Mouse (Mus musculus) limb, embryonic 13.5 days (tissue): ENCODE results near the gene Tas1r1. TPM values are rescaled to one million over a fixed set of nuclear protein-coding genes. Genes with fewer than 3 reads are reported as not detected.

ENCODE experiments used
- ATAC-seq: fragments of 200-750 bp; cut with Nextera tagmentation; 2 replicates; pipeline ENCODE4 v1.8.0; 2017; ENCODE audit warnings: low read depth, moderate number of reproducible peaks, moderate TSS enrichment; ENCODE audit not compliant: low FRiP score
- H3K27ac ChIP-seq: fragments of 300-500 bp; sonication (generic); 2 replicates; pipeline ENCODE4 v1.5.1; 2015; ENCODE audit warnings: inconsistent platforms, mild to moderate bottlenecking, moderate library complexity
- H3K27me3 ChIP-seq: fragments of 300-500 bp; sonication (generic); 2 replicates; pipeline ENCODE4 v1.6.1; 2015; ENCODE audit warnings: mild to moderate bottlenecking, inconsistent platforms
- H3K36me3 ChIP-seq: fragments of 300-500 bp; sonication (generic); 2 replicates; pipeline ENCODE4 v1.6.1; 2015; ENCODE audit warnings: inconsistent platforms, mild to moderate bottlenecking, moderate library complexity
- H3K4me1 ChIP-seq: fragments of 300-500 bp; sonication (generic); 2 replicates; pipeline ENCODE4 v1.6.1; 2015; ENCODE audit warnings: inconsistent platforms
- H3K4me2 ChIP-seq: fragments of 300-500 bp; sonication (generic); replicated peaks from 2 replicates; pipeline ENCODE4 v1.6.1; 2015; ENCODE audit warnings: inconsistent platforms, mild to moderate bottlenecking, moderate library complexity
- H3K4me3 ChIP-seq: fragments of 300-500 bp; sonication (generic); 2 replicates; pipeline ENCODE4 v1.5.1; 2015; ENCODE audit warnings: moderate library complexity, mild to moderate bottlenecking, inconsistent platforms
- H3K9ac ChIP-seq: fragments of 300-500 bp; sonication (generic); 2 replicates; pipeline ENCODE4 v1.6.1; 2015; ENCODE audit warnings: mild to moderate bottlenecking, inconsistent platforms
- H3K9me3 ChIP-seq: fragments of 300-500 bp; sonication (generic); 2 replicates; pipeline ENCODE4 v1.6.1; 2016; ENCODE audit warnings: inconsistent platforms
- WGBS: fragments of 180-500 bp; shearing (Covaris S2); methylation state at CpG from one replicate; pipeline ENCODE4 v1.1.7; 2015; 5-methylcytosine and 5-hydroxymethylcytosine counted together
- polyA plus RNA-seq: library from polyadenylated mRNA; unstranded; fragments of >200 nt; fragmentation: Nextera tagmentation; extraction: Ambion mirVana; gene quantifications from 2 replicates; pipeline ENCODE4 v1.2.1, GENCODE M21; 2015

Gene Tas1r1
- polyA plus RNA-seq, 1 experiment from 2014 or later: 1.3 TPM

- peaks cover 18% of the 10 kb centered on the region for H3K4me1 ChIP-seq
- no peaks in the 10 kb centered on the region for H3K9me3 ChIP-seq
- no peak overlapping the region for H3K4me2 ChIP-seq
- no peak for ATAC-seq
- H3K27me3 ChIP-seq: no peaks in the 10 kb centered on the region
- H3K36me3 ChIP-seq: no peaks in the 10 kb centered on the region
- H3K4me3 ChIP-seq: no peak overlapping the region
- 72% methylated on average over 6 of the region's 6 CpGs for WGBS
- no peak overlapping the region for H3K9ac ChIP-seq
- H3K27ac ChIP-seq: no peak overlapping the region
These were observed 35.3 kb upstream of the Tas1r1 start for GRCm38 (mm10) chr4:152073715-152074114.

- Histone ChIP-seq H3K27me3 (no peaks in the 10 kb centered on the region), H3K36me3 (no peaks in the 10 kb centered on the region), H3K4me3 (no peak overlapping the region), H3K9ac (no peak overlapping the region), H3K27ac (no peak overlapping the region), H3K9me3 (no peaks in the 10 kb centered on the region), H3K4me2 (no peak overlapping the region), H3K4me1 (peaks cover 18% of the 10 kb centered on the region)
- WGBS: 67% methylated on average over 10 of the region's 10 CpGs
- no peak for ATAC-seq
These were observed 34.3 kb upstream of the Tas1r1 start for GRCm38 (mm10) chr4:152072655-152073054.

- Histone ChIP-seq H3K9me3 (no peaks in the 10 kb centered on the region), H3K4me1 (peaks cover 18% of the 10 kb centered on the region), H3K4me2 (no peak within 1 kb of the TSS), H3K9ac (no peak within 1 kb of the TSS), H3K27me3 (no peaks in the 10 kb centered on the region), H3K4me3 (no peak within 1 kb of the TSS), H3K36me3 (no peaks in the 10 kb centered on the region), H3K27ac (no peak within 1 kb of the TSS)
- 0 out of 2 replicates have a peak, but pooled peaks have one; percentile 17 for ATAC-seq
- 65% methylated on average over 10 of the region's 10 CpGs for WGBS
These were observed 33.8 kb upstream of the Tas1r1 start, which contains the start of gene Plekhg5 for GRCm38 (mm10) chr4:152072121-152072601. Gene Plekhg5, plus strand, starts transcription at chr4:152072498.

GRCm38 (mm10) chr4:152070494-152071396, 32.4 kb upstream of the Tas1r1 start:
- ATAC-seq: no peak
- WGBS: 70% methylated on average over 11 of the region's 11 CpGs
- no peaks in the 10 kb centered on the region for H3K27me3 ChIP-seq
- H3K4me2 ChIP-seq: no peak overlapping the region
- H3K9me3 ChIP-seq: no peaks in the 10 kb centered on the region
- no peaks in the 10 kb centered on the region for H3K36me3 ChIP-seq
- peaks cover 18% of the 10 kb centered on the region for H3K4me1 ChIP-seq
- peak overlapping the region; percentile 48; the same call in 1 of the 2 replicates for H3K27ac ChIP-seq
- H3K9ac ChIP-seq: peak overlapping the region; percentile 36
- no peak overlapping the region for H3K4me3 ChIP-seq

GRCm38 (mm10) chr4:152069245-152069644, 30.9 kb upstream of the Tas1r1 start:
- H3K9me3 ChIP-seq: no peaks in the 10 kb centered on the region
- H3K4me1 ChIP-seq: peaks cover 18% of the 10 kb centered on the region
- H3K4me3 ChIP-seq: no peak overlapping the region
- no peak overlapping the region for H3K27ac ChIP-seq
- no peak overlapping the region for H3K4me2 ChIP-seq
- no peak overlapping the region for H3K9ac ChIP-seq
- no peak for ATAC-seq
- 80% methylated on average over 3 of the region's 3 CpGs for WGBS
- no peaks in the 10 kb centered on the region for H3K27me3 ChIP-seq
- H3K36me3 ChIP-seq: no peaks in the 10 kb centered on the region

- Histone ChIP-seq H3K4me2 (no peak overlapping the region), H3K27ac (no peak overlapping the region), H3K4me1 (peaks cover 18% of the 10 kb centered on the region), H3K36me3 (no peaks in the 10 kb centered on the region), H3K27me3 (no peaks in the 10 kb centered on the region), H3K4me3 (no peak overlapping the region), H3K9me3 (no peaks in the 10 kb centered on the region), H3K9ac (no peak overlapping the region)
- WGBS: 79% methylated on average over 6 of the region's 6 CpGs
- ATAC-seq: no peak
These were observed 29.9 kb upstream of the Tas1r1 start for GRCm38 (mm10) chr4:152068166-152068724.

- H3K27me3 ChIP-seq: no peaks in the 10 kb centered on the region
- peaks cover 8% of the 10 kb centered on the region; the same call in 1 of the 2 replicates for H3K36me3 ChIP-seq
- no peak for ATAC-seq
- no peak overlapping the region for H3K4me2 ChIP-seq
- H3K9me3 ChIP-seq: no peaks in the 10 kb centered on the region
- no peak overlapping the region for H3K27ac ChIP-seq
- H3K9ac ChIP-seq: no peak overlapping the region
- no peak overlapping the region for H3K4me3 ChIP-seq
- peaks cover 12% of the 10 kb centered on the region for H3K4me1 ChIP-seq
These were observed 28.9 kb upstream of the Tas1r1 start for GRCm38 (mm10) chr4:152067280-152067679.

GRCm38 (mm10) chr4:152062390-152063110, 24.2 kb upstream of the Tas1r1 start:
- H3K36me3 ChIP-seq: peaks cover 56% of the 10 kb centered on the region
- H3K27ac ChIP-seq: no peak overlapping the region
- H3K9ac ChIP-seq: no peak overlapping the region
- WGBS: 73% methylated on average over 9 of the region's 9 CpGs
- H3K4me2 ChIP-seq: no peak overlapping the region
- H3K9me3 ChIP-seq: no peaks in the 10 kb centered on the region
- H3K4me1 ChIP-seq: no peaks in the 10 kb centered on the region
- H3K4me3 ChIP-seq: no peak overlapping the region
- no peak for ATAC-seq
- no peaks in the 10 kb centered on the region for H3K27me3 ChIP-seq

GRCm38 (mm10) chr4:152044609-152045008, 6.2 kb upstream of the Tas1r1 start:
- Histone ChIP-seq H3K9me3 (no peaks in the 10 kb centered on the region), H3K36me3 (peaks cover 84% of the 10 kb centered on the region), H3K27me3 (no peaks in the 10 kb centered on the region), H3K4me1 (peaks cover 10% of the 10 kb centered on the region), H3K4me2 (no peak overlapping the region), H3K4me3 (no peak overlapping the region), H3K27ac (no peak overlapping the region), H3K9ac (no peak overlapping the region)
- 72% methylated on average over 6 of the region's 6 CpGs for WGBS
- ATAC-seq: no peak

- peaks cover 72% of the 10 kb centered on the region for H3K36me3 ChIP-seq
- 81% methylated on average over 3 of the region's 3 CpGs for WGBS
- no peaks in the 10 kb centered on the region for H3K27me3 ChIP-seq
These were observed 4.8 kb upstream of the Tas1r1 start for GRCm38 (mm10) chr4:152043171-152043570.

GRCm38 (mm10) chr4:152041924-152042641, 3.7 kb upstream of the Tas1r1 start:
- Histone ChIP-seq H3K27me3 (no peaks in the 10 kb centered on the region), H3K36me3 (peaks cover 61% of the 10 kb centered on the region), H3K4me3 (no peak overlapping the region), H3K9ac (no peak overlapping the region), H3K27ac (no peak overlapping the region), H3K4me1 (peaks cover 21% of the 10 kb centered on the region), H3K9me3 (no peaks in the 10 kb centered on the region), H3K4me2 (no peak overlapping the region)
- 96% methylated on average over 22 of the region's 22 CpGs for WGBS
- no peak for ATAC-seq

More at GRCm38 (mm10) chr4:152043171-152043570, 4.8 kb upstream of the Tas1r1 start:
- ATAC-seq: no peak
- Histone ChIP-seq H3K4me3 (no peak overlapping the region), H3K4me1 (peaks cover 19% of the 10 kb centered on the region), H3K9me3 (no peaks in the 10 kb centered on the region), H3K4me2 (no peak overlapping the region), H3K27ac (no peak overlapping the region), H3K9ac (no peak overlapping the region)
